Mouse (Mus musculus): ENCODE measurements around the gene Med9. TPM values are rescaled to one million over a fixed set of nuclear protein-coding genes. Genes with fewer than 3 reads are reported as not detected.

Med9 gene
- 10 to 100 TPM; 24.0 to 33.6 (median 30.4) TPM for total RNA-seq (2022)

DNA sequence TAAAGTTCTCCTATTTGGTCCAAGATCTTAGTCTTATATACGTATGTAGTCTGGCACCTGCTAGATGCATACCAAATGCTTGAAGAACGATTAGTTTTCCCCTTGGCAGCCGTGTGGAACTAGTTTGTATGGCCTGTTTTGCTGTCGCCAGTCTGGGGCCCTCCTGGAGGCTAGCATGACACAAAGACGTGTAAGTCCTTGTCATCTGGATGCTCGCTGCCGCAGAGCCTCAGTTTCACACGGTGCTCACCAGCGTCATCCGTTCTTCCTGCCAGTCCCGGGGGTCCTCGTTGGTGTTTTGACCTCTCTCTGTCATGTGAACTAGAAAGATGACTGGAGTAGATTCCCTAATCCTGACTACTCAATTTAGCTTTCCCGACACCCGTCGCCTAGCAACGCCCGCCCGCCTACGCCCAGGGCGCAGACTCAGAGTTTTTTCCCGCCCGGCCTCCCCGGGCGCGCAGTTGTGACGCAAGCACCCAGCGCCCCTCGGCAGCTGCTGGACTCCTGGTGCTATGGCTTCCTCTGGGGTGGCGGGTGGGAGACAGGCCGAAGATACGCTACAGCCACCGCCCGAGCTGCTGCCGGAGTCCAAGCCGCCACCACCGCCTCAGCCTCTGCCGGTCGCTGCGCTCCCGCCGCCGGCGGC lies at the start of gene Med9:
TSS of gene Med9 (plus strand) at position 455 of the 649 bp plus-strand sequence.
- DNase-seq (ENCODE audit: low spot score), result peak; percentile 95

DNA sequence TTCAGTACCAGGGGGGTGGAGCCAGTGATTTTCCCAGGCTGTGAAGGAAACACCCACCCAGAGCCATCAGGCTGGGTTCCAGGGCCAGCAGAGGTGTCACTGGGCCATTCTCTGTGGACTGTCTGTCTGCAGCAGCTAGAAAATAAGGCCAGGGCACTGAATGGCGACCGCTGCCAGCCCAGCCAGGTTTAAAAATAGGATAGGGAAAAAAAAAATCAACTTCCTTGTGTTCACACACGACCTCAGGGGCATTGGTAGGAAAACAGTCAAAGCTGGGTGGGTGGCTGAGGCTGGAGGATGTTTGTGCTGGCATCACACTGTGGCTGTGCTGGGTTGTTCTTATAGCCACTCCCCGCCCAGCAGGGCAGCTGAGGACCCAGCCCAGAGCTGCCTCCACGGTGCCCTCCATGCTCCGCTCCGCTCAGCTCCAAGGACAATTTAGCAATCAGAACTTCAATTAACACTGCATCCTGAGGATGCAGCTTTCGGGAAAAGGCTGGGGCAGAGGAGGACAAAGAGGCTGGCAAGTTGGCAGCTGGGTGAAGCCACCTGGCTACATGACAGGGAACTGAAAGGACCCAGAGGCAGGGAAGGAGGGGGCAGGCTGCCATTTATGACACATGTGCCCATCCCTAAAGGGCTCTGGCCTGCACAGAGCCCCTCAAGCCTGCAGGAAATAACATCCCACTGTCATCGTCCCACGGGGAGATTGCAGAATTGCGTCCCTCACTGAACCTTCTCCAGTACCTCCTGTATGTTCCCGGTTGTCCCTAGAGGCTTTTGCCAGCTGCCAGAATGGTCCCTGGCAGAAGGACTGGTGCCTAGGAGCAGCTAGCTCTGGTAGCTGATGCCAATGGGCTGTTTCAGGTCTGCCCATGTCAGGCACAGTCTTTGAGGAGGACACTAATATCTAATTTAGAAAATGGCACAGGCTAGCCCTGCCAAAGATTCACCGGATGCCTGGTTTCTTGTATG lies 48.0 kb upstream of the Med9 start:
- DNase-seq (ENCODE audit: low spot score), result peak; percentile 68

DNA sequence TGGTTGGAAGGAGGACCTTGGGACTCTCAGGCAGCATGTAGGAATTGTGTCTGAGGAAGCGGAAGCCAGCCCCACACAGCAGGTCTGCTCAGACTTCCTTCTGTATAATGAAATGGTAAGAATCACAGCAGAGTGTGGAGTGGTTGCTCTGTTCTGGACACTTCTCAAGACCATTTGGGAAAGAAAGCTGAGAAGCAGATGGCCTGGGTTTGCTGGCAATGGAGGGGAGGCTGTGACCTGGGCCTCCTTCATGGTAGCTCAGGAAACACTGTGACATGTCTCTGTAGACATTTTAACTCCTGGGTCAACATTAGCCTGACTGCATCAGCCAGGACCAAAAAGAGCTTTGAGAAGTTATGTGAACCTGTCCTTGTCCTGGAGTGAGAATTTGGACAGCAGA lies 47.0 kb upstream of the Med9 start:
- DNase-seq (ENCODE audit: low spot score), result peak; percentile 19

DNA sequence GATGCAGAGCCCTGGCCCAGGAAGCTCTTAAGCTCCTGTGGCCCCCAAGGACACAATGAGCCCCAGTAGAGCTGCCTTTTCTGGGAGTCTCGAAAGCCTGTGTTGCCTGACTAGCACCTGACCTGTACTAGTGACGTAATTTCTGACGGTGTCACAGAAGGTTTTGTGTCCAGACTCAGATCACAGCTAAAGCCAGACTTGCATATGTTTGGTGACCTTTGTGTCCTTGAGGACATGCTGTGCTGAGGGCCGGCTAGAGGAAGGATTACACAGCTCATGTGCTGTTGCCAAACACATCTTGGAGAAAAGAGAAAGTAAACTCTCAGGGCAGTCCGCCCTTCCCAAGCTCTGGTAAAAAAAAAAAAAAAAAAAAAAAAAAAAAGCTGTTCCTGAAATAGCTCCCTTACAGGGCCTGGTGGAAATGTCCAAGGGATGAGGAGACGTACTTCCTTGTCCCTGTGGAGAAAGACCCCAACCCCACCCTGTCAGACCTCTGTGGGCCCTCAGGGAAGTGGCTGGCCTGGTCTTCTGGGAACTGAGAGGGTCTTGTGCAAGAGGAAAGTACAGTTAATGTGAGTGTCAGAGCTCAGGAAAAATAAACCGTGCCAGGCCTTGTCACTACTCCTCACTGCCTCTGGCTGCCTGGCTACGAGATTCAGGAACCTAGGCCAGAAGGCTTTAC lies 45.8 kb upstream of the Med9 start:
- peak; percentile 81 for DNase-seq (ENCODE audit: low spot score)

DNA sequence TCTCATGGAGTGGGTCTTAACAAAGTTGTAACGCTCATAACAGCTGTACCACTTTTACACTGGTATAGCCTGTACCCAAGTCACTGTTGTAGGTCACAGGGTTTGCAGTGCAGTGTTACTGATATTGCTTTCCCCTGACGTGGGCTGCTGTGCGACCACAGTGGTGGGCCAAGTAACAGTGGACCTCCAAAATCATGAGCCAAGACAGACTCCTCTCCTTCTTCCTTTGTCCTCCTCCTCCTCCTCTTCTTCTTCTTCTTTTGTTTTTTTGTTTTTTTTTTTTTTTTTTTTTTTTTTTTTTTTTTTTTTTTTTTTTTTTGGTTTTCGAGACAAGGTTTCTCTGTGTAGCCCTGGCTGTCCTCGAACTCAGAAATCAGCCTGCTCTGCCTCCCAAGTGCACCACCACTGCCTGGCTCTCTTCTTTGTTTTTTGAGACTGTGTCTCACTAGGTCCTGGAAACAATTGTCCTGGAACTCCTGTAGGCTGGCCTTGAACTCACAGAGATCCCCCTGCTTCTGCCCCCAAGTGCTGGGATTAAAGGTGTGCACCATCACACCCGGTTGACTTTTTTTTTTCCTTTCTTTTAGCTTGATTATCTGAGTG lies 41.4 kb upstream of the Med9 start:
- DNase-seq (ENCODE audit: low spot score), result no peak

DNA sequence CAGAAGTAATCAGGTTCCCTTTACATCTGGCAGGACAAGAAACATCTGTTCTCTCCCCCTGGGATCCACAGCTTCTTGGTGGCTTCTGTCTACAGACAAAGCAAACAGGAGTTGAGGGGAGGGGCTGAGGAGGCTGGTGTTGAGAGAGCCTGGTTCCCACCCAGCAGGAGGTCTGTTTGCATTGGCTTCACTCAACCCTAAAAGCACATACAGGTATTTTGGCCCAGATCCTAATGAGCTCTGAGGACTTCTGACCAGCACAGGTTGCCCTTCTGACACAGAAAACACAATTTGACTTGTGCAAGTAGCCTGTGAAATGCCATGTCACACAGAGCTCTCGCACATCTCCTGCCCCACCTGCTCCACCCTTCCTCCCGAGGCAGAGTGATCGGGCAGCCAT lies 39.6 kb upstream of the Med9 start:
- no peak for DNase-seq (ENCODE audit: low spot score)

DNA sequence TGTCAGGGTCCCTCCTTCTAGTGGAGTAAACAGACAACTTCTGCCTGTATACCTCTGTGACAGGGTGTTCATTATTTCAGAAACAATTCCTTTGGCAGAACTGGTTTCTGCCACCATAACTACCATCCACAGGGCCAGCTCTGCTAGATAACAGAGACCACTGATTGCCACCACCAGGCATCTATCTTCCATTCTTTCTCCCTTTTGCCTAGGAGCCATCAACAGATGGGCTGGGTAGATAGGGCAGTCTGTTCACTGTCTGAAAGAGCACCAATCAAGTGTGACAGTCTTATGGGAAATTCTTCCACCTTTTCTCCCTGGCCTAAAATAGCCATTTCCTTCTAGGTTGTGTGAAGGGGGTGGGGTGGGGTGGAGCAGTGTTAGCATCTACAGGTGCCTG lies 37.4 kb upstream of the Med9 start:
- no peak for DNase-seq (ENCODE audit: low spot score)

DNA sequence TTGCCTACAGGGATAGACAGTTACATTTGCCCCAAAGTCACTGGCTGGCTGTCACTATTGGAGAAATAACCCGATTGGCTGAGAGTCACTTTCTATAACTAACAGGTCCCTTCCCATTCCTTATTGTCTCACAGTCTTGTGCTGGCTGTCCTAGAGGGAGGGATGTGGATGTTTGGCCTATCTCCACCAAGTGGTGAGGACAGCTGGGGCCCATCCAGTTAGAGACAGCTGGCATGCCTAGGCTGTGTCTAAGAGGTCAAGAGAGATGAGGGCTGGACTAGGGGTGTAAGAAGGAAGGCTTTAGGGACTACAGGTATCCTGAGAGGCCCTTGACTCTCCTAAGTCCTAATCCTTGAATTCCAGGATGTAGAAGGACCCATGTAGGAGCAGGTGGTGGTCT lies 36.5 kb upstream of the Med9 start:
- DNase-seq (ENCODE audit: low spot score), result no peak

DNA sequence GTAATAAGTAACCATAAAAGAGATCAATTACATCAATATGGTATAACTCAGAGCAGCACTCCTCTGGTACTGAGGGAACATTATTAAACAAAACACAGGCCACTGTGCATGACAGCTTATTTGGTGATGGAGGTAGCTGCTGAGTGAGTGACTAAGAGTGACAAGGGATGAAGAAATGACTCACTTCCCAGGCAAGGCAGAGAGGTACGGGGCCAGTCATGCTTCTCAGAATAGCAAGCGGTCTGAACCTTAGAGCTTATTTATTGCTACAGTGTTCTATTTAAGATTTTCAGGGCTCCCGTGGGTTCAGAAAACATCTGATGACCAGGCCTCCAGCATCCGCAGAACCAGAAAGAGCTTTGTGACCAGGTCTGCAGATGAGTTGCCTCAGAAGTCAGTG lies 34.3 kb upstream of the Med9 start:
- DNase-seq (ENCODE audit: low spot score), result no peak

DNA sequence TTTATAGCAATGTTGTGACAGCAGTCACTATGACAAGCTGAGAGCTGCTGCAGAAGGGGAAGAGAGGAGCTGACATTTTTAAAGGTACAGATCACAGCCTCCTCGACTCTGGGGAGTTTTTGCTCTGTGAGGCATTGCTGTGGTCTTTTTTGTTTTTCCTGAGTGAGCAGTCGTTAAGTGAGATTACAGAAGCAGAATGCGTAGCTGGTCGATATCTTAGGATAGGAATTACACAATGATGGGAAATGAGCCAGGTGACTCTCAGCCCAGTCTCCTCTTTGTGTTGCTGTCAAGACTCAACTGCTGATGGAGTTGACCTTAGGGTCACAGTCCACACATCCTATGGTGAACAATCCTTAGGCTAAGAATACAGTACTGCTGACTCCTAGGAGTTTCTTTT lies 30.0 kb upstream of the Med9 start:
- peak; percentile 56 for DNase-seq (ENCODE audit: low spot score)

DNA sequence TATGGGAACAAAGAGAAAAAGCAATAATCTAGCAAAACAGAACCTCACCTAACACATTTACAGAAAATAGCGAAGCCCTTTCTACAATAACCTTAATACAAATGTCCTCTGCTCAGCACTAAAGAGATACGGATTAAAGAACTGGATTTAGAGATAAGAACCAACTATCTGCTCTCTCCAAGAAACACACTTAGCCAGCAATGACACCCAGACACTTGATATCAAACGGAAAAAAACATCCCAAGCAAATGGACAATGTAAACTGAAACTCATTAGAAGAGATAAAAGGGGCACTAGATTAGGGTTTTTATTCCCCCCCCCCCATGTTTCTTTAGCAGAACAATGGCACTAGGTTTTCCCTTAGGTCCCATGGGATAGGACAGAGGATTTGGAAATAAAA lies 28.6 kb upstream of the Med9 start:
- DNase-seq (ENCODE audit: low spot score), result no peak

DNA sequence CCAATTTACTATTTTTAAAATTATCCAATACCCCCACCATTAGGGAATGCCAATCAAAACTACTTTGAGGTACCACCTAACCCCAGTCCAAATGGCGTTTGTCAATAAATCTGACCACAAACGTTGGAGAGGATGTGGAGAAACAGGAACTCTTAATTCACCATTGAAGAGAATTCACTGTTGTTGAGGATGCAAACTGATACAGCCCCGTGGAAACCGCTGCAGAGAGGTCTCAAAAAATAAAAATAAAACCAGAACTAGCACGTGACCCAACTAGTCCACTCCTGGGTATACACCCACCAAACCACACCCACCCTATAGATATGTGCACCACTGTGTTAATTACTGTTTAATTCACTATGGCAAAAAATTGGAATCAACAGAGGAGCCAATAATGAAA lies 27.7 kb upstream of the Med9 start:
- no peak for DNase-seq (ENCODE audit: low spot score)

DNA sequence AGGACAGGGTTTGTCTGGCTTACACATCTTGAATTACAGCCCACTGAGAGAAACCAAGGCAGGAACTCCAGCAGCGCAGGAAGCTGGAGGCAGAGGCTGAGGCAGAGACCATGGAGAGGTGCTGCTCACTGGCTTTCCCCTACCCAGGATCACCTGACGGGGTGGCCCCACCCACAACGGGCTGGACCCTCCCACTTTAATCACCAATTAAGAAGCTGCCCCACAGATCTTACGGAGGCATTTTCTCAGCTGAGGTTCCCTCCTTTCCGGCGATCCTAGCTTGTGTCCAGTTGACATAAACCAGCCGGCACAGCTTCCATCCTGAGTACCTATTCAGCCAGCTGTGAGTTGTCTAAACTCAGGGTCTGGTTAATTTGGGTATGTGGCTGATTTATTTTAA lies 26.7 kb upstream of the Med9 start:
- no peak for DNase-seq (ENCODE audit: low spot score)

DNA sequence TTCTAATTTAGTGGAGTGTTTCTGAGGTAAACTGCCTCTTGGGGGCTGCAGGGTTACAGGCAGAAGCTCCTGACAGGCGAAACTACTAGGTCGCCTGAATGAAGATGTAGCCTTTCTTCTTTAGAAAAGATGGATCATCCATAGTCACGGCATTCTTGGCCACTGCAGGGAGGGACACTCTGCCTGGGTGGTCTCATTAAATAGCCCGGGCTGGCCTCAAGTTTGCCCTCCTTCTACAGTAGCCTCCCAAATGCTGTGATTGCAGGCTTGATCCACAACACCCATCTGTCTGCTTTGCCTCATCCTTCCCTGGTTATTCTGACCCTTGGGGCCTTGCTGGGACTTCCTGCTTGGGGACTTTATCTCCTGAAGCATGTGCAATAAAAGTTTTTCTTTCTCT lies 18.0 kb upstream of the Med9 start:
- no peak for DNase-seq (ENCODE audit: low spot score)

DNA sequence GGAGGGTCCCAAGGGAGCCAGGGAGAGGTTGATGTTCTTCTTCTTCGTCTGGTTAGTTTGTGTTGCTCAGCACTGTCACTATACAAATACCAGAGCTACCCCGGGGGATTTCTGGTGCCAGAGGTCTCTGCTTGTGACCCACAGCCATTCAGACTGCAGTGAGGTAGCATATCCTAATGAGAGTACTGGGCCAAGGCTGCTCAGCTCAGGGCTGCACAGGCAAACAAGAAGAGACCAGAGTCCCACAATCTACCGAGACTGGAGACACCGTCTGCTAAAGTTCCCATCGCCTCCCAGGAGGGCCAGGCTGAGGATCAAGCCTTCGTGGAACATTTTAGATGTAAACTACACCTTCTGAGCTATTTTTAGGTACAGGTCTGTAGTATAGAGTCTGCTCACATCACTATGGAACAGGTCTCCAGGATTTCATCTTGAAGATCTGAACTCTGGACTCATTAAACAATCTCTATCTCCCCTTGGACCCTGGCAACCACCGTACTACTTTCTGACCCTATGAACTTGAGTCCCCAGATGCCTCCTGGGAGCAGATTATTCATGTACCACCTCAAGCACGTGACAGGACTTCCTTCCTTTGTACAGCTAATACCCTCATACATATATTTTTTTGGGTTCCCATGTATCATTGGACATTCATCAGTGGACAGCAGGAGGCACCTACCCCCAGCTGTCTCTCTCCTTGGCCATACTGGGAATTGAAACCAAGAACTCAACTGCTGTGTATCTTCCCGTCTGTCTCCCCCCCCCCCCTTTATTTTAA lies 15.3 kb upstream of the Med9 start:
- no peak for DNase-seq (ENCODE audit: low spot score)

DNA sequence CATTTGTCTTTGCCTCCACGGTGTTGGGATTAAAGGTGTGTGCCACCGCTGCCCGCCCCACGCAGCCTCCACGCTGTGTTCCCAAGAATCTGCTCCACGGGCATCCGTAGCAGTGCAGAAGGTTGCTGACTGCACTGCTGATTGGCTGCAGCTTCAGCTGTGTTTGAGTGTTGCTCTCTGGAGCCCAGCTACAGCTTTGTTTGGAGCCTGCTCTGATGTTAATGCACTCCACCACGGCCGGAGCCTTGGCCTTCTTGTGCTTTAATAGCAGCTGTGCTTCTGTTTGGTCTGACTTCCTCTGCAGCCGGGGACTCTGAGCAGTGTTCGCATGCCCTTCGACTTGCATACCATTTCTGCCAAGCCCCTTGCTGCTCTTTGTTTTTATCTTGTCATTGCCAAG lies 14.1 kb upstream of the Med9 start:
- DNase-seq (ENCODE audit: low spot score), result no peak

DNA sequence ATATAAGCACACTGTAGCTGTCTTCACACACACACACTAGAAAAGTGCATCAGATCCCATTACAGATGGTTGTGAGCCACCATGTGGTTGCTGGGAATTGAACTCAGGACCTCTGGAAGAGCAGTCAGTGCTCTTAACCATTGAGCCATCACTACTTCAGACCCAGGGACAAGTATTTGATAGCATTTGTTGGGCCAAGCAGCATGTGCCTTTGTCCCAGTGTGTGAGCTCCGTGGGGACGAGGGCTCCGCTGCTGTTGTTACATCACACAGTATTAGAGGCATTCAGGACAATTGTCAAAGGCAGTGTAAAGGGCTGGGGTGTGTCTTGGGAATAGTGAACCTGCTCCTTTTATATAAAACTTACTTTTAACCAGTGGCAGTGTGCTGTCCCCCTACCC lies 11.0 kb upstream of the Med9 start:
- DNase-seq (ENCODE audit: low spot score), result no peak

DNA sequence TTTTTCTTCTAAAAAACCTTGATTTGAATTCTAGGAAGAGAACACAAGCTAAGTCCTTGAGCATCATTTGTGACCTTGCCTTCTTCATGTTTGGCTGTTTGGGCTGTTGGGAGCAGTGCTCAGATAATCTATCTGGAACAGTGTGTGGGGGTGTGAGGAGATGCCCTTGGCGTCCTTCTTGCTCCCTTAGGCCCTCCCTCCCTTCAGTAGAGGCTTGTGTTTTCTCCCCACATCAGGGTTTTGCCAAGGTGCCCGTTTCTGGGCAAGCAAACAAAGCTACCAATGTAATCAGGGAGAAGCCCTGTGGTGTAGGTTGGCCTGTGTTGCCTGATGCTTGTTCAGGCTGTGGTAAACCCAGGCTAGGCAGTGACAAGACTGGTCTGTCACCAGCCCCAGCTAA lies 10.4 kb upstream of the Med9 start:
- no peak for DNase-seq (ENCODE audit: low spot score)

DNA sequence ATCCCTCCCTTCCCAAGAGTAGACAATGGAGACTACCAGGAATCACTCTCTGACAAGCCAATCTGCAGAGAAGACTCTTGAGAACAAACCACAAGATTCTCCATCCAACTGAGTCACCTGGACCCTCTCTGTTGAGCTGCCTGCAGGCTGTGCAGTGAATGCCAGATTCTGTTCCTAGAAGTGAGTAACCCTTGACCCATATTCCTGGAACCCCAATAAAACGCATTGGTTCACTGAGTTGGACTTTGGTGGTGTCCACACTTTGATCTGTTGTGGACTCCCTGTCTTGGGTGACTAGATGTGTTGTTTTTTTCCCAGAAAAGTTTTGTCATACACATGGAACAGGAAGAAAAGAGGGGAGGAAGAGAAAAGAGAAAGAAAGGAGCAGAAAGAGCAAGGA lies 8.2 kb upstream of the Med9 start:
- no peak for DNase-seq (ENCODE audit: low spot score)

DNA sequence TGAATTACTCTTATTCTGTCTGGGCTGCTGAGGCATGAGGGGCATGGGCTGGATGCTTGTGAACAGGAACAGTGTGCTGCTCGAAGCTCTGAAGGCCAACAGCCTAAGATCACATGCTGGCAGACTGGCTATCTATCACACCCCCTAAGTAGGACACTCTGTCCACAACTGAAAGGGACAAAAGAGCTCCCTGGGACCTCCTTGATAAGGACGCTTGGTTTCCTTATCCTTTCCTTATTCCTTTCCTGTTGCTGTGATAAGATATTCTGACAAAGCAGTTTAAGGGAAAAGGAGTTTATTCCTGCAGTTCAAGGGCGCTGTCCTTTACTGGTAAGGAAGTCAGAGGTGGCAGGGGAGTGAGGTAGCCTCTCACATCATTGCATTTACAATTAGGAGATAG lies 7.4 kb upstream of the Med9 start:
- no peak for DNase-seq (ENCODE audit: low spot score)

DNA sequence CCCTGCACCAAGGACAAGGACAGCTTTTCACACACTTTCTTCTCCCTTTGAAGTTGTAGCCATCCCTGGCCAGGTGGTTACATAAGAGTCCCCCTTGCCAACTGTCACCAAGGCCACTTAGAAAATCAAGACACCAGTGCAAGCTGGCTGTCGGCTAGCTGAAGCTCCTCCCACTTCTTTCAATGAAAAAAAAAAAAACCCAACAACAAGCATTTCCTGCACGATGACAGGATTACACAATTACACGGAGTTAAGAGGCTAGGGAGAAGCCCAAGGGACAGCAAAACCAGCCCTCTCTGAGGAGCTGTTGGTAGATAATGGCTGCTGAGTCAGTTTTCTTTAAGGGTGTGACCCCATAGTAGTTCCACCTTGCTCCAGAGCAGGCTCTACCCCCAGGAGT lies 6.6 kb upstream of the Med9 start:
- DNase-seq (ENCODE audit: low spot score), result no peak

Data from heart, adult 8-10 months (tissue).